Mouse (Mus musculus): Measurements from ENCODE around the gene Serp2. TPM values are rescaled to one million over a fixed set of nuclear protein-coding genes. Genes with fewer than 3 reads are reported as not detected.
"Not testable (repeated sequence)": the region's sequence is repeated elsewhere in the genome, so short reads cannot be mapped to it uniquely, and the experiment has no call there.

Gene Serp2
- polyA plus RNA-seq, 1 experiment from 2014 or later: 15.2 TPM

DNA sequence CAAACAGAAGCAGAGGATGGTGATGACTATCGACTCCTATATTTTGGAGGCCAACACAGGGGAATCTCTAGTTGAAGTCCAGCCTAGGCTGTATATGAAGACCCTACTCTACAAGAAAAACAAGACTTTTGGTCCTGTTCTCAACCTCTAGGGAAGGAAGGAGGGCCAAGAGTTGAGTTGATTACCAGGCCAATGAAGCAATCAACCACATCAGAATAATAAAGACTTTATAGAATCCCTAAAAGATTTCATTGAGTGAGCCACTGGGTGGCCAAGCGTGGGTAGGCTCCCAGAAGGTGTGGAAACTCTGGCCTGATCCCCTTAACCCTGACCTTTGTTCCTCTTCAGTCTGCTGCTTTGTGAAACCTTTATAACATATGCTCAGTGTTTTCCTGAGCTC, 2.5 kb upstream of the Serp2 start:
- Histone ChIP-seq H3K4me1 (ENCODE audit: control insufficient read depth, insufficient read depth, low read length) (peaks cover 5% of the 10 kb centered on the region; the same call in 1 of the 2 replicates), H3K4me3 (ENCODE audit: low read length) (no peak overlapping the region), H3K9me3 (ENCODE audit: control insufficient read depth, low read length) (no peaks in the 10 kb centered on the region), H3K27me3 (ENCODE audit: control insufficient read depth, insufficient read depth, low read length) (no peaks in the 10 kb centered on the region), H3K36me3 (ENCODE audit: control insufficient read depth, insufficient read depth, low read length) (no peaks in the 10 kb centered on the region), H3K9ac (ENCODE audit: low read depth, low read length) (no peak overlapping the region), H3K4me2 (replicated peaks; ENCODE audit: low read depth, low read length) (no peak overlapping the region), H3K27ac (ENCODE audit: low read depth, low read length) (no peak overlapping the region)
- no peak for ATAC-seq (ENCODE audit: low FRiP score, low TSS enrichment)
- WGBS: 87% methylated on average over 2 of the region's 2 CpGs

GRCm38 (mm10) chr14:76558171-76558570, 1.5 kb upstream of the Serp2 start:
- not testable (repeated sequence) for H3K4me2 ChIP-seq (replicated peaks; ENCODE audit: low read depth, low read length); H3K4me1 ChIP-seq (ENCODE audit: control insufficient read depth, insufficient read depth, low read length); H3K27me3 ChIP-seq (ENCODE audit: control insufficient read depth, insufficient read depth, low read length); H3K9me3 ChIP-seq (ENCODE audit: control insufficient read depth, low read length); H3K9ac ChIP-seq (ENCODE audit: low read depth, low read length); H3K27ac ChIP-seq (ENCODE audit: low read depth, low read length); H3K36me3 ChIP-seq (ENCODE audit: control insufficient read depth, insufficient read depth, low read length); H3K4me3 ChIP-seq (ENCODE audit: low read length); ATAC-seq (ENCODE audit: low FRiP score, low TSS enrichment)
- WGBS: 39% methylated on average over 8 of the region's 8 CpGs

DNA sequence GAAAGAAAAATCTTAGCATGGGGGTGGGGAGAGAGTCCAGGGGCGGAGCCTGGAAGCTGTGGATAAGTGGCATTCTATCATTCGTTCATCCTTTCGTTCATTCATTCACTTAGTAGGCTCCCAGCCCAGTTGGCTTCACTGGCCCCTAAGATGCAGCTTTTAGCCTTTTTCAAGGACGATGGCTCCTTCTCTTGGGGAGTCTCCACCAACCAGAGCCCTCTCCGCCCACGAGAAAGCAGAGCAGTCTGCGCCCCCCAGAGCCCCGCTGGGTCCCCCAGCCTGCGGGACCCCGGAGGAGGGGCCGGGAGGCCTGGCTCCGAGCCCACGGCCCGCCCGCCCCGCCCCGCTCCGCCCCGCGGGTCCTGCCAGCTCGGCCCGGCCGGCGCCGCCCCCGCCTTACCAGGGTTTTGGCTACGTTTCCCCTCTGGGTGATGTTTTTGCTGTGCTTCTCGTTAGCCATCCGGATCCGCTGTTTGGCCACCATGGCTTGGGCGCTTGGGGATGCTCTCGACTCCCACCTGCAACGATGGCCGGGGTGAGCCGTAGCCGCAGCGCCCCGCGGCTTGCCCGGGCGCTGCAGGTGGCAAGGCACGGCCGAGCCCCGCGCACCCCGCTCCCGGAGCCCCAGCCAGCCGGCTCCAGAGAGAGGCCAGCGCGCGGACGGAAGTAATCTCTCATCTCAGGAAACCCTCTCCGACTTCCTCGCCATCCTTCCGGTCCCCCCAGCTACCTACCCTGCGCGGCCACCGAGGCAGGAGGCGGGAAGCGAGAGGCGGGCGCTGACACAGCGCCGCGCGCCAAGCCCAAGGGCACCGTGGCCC, 448 bp downstream of the Serp2 start:
- ATAC-seq (ENCODE audit: low FRiP score, low TSS enrichment): peak; percentile 80
- under 1% methylated on average over 54 of the region's 67 CpGs for WGBS
- Histone ChIP-seq H3K9me3 (ENCODE audit: control insufficient read depth, low read length) (no peaks in the 10 kb centered on the region), H3K9ac (ENCODE audit: low read depth, low read length) (peak overlapping the region; percentile 74), H3K27ac (ENCODE audit: low read depth, low read length) (peak overlapping the region; percentile 11), H3K4me3 (ENCODE audit: low read length) (peak overlapping the region; percentile 65), H3K4me2 (replicated peaks; ENCODE audit: low read depth, low read length) (peak overlapping the region; percentile 96), H3K27me3 (ENCODE audit: control insufficient read depth, insufficient read depth, low read length) (no peaks in the 10 kb centered on the region), H3K4me1 (ENCODE audit: control insufficient read depth, insufficient read depth, low read length) (peaks cover 7% of the 10 kb centered on the region; the same call in 1 of the 2 replicates), H3K36me3 (ENCODE audit: control insufficient read depth, insufficient read depth, low read length) (no peaks in the 10 kb centered on the region)

DNA sequence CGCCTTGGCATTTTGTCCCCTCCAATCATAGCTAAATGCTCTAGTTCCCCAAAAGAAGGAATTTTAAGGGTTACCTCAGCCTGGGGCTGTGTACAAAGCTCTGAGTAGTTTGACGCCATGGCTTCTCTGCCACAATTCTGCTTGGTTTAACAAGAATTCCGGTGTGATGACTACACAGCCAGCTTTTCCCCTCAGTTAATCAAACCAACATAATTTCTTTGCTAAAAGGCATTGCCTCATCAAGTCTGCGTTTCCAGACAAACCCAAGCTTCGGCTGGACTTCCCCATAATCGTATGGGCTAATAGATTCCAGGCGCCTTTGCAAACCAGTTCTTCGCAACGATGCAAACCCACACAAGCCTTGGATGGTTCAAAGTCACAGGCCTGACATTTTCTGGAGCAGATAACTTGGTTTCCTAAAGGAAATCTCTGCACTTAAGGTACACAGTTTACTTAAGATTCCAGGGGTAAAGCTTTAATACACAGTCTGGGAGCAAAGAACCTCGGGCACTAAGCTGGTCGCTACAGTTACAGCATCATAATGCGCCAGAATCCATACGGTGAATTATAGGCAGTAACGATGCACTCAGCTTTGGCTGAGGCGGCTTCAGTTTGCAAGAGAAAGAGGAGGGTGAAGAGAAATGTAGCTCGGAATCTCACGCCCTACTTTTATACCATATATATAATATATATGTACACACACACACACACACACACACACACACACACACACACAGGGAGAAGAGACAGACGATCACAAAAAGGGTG, 1.2 kb downstream of the Serp2 start:
- Histone ChIP-seq H3K9me3 (ENCODE audit: control insufficient read depth, low read length) (no peaks in the 10 kb centered on the region), H3K4me1 (ENCODE audit: control insufficient read depth, insufficient read depth, low read length) (peaks cover 7% of the 10 kb centered on the region; the same call in 1 of the 2 replicates), H3K9ac (ENCODE audit: low read depth, low read length) (peak overlapping the region; percentile 74; the same call in 1 of the 2 replicates), H3K4me2 (replicated peaks; ENCODE audit: low read depth, low read length) (peak overlapping the region; percentile 96), H3K27ac (ENCODE audit: low read depth, low read length) (peak overlapping the region; percentile 3; the same call in 1 of the 2 replicates), H3K36me3 (ENCODE audit: control insufficient read depth, insufficient read depth, low read length) (no peaks in the 10 kb centered on the region), H3K4me3 (ENCODE audit: low read length) (peak overlapping the region; percentile 65; the same call in 1 of the 2 replicates), H3K27me3 (ENCODE audit: control insufficient read depth, insufficient read depth, low read length) (no peaks in the 10 kb centered on the region)
- no peak; the same call in none of the 2 replicates for ATAC-seq (ENCODE audit: low FRiP score, low TSS enrichment)
- WGBS: 64% methylated on average over 17 of the region's 18 CpGs

- H3K27ac ChIP-seq (ENCODE audit: low read depth, low read length): no peak overlapping the region
- 95% methylated on average over 6 of the region's 6 CpGs for WGBS
- no peak for ATAC-seq (ENCODE audit: low FRiP score, low TSS enrichment)
Measured at GRCm38 (mm10) chr14:76544136-76544535, 12.6 kb downstream of the Serp2 start.

GRCm38 (mm10) chr14:76541341-76541740, 15.3 kb downstream of the Serp2 start:
- ATAC-seq (ENCODE audit: low FRiP score, low TSS enrichment): no peak
- Histone ChIP-seq H3K4me3 (ENCODE audit: low read length) (no peak overlapping the region), H3K4me1 (ENCODE audit: control insufficient read depth, insufficient read depth, low read length) (peaks cover 15% of the 10 kb centered on the region), H3K36me3 (ENCODE audit: control insufficient read depth, insufficient read depth, low read length) (no peaks in the 10 kb centered on the region), H3K4me2 (replicated peaks; ENCODE audit: low read depth, low read length) (no peak overlapping the region), H3K9ac (ENCODE audit: low read depth, low read length) (no peak overlapping the region), H3K9me3 (ENCODE audit: control insufficient read depth, low read length) (no peaks in the 10 kb centered on the region), H3K27ac (ENCODE audit: low read depth, low read length) (no peak overlapping the region), H3K27me3 (ENCODE audit: control insufficient read depth, insufficient read depth, low read length) (no peaks in the 10 kb centered on the region)
- 57% methylated on average over 2 of the region's 2 CpGs for WGBS

More at GRCm38 (mm10) chr14:76544136-76544535, 12.6 kb downstream of the Serp2 start:
- H3K4me3 ChIP-seq (ENCODE audit: low read length): no peak overlapping the region
- no peak overlapping the region for H3K4me2 ChIP-seq (replicated peaks; ENCODE audit: low read depth, low read length)
- H3K27me3 ChIP-seq (ENCODE audit: control insufficient read depth, insufficient read depth, low read length): no peaks in the 10 kb centered on the region
- no peaks in the 10 kb centered on the region for H3K4me1 ChIP-seq (ENCODE audit: control insufficient read depth, insufficient read depth, low read length)
- no peaks in the 10 kb centered on the region for H3K9me3 ChIP-seq (ENCODE audit: control insufficient read depth, low read length)
- H3K36me3 ChIP-seq (ENCODE audit: control insufficient read depth, insufficient read depth, low read length): no peaks in the 10 kb centered on the region
- H3K9ac ChIP-seq (ENCODE audit: low read depth, low read length): no peak overlapping the region

DNA sequence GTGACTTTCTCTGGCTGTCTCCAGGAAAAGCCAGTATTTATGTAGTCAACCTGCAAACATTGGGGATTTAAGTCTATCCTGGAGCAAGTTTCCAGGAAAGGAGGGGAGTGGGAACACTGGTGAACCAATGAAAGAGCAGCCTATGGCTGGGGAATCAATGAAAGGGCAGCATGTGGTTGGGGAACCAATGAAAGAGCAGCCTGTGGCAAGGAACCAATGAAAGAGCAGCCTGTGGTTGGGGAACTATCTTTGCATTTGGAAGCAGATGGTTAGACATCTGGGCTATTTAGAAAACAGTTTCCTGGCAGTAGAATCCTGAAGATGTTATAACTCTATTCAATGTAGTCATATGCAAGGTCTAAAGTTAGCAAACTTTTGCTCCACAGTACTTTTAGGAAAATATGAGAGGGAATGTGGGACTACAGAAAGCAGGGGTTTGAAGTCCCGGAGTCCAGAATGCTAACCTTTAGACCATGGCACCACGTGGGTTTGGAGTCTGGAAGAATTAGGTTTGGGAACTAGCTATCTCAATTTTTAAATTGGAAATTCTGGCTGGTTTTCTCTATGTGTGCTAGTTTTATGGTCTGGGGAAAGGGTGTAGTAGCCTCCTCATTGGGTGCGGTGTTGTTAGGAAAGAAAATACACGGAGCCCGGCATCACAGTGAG, 16.6 kb downstream of the Serp2 start:
- no peak overlapping the region for H3K9ac ChIP-seq (ENCODE audit: low read depth, low read length)
- H3K4me3 ChIP-seq (ENCODE audit: low read length): no peak overlapping the region
- ATAC-seq (ENCODE audit: low FRiP score, low TSS enrichment): no peak
- no peak overlapping the region for H3K4me2 ChIP-seq (replicated peaks; ENCODE audit: low read depth, low read length)
- H3K27ac ChIP-seq (ENCODE audit: low read depth, low read length): no peak overlapping the region
- no peaks in the 10 kb centered on the region for H3K27me3 ChIP-seq (ENCODE audit: control insufficient read depth, insufficient read depth, low read length)
- peaks cover 20% of the 10 kb centered on the region for H3K4me1 ChIP-seq (ENCODE audit: control insufficient read depth, insufficient read depth, low read length)
- WGBS: 92% methylated on average over 5 of the region's 5 CpGs
- no peaks in the 10 kb centered on the region for H3K36me3 ChIP-seq (ENCODE audit: control insufficient read depth, insufficient read depth, low read length)
- H3K9me3 ChIP-seq (ENCODE audit: control insufficient read depth, low read length): no peaks in the 10 kb centered on the region

GRCm38 (mm10) chr14:76536921-76537320, 19.8 kb downstream of the Serp2 start:
- H3K4me2 ChIP-seq (replicated peaks; ENCODE audit: low read depth, low read length): no peak overlapping the region
- H3K9me3 ChIP-seq (ENCODE audit: control insufficient read depth, low read length): no peaks in the 10 kb centered on the region
- no peak overlapping the region for H3K9ac ChIP-seq (ENCODE audit: low read depth, low read length)
- H3K27me3 ChIP-seq (ENCODE audit: control insufficient read depth, insufficient read depth, low read length): no peaks in the 10 kb centered on the region
- H3K36me3 ChIP-seq (ENCODE audit: control insufficient read depth, insufficient read depth, low read length): no peaks in the 10 kb centered on the region
- 3% methylated on average over 6 of the region's 6 CpGs for WGBS
- no peak overlapping the region for H3K4me3 ChIP-seq (ENCODE audit: low read length)
- H3K4me1 ChIP-seq (ENCODE audit: control insufficient read depth, insufficient read depth, low read length): peaks cover 42% of the 10 kb centered on the region
- H3K27ac ChIP-seq (ENCODE audit: low read depth, low read length): peak overlapping the region; percentile 57; the same call in 1 of the 2 replicates
- ATAC-seq (ENCODE audit: low FRiP score, low TSS enrichment): peak; percentile 37; the same call in 1 of the 2 replicates

Measured in kidney, embryonic 14.5 days (tissue).